Mouse (Mus musculus) B cell, adult 67 days (primary cell): ENCODE data around the gene Cdh4. TPM values are rescaled to one million over a fixed set of nuclear protein-coding genes. Genes with fewer than 3 reads are reported as not detected.

ENCODE experiments used
- total RNA-seq, 2 experiments: library from RNA; stranded (reverse); gene quantifications; 4 replicates each; pipeline ENCODE4 v1.2.4; 2023

Gene Cdh4
- not detected for total RNA-seq

GRCm38 (mm10) chr2:179442191-179442540 is at the start of gene Cdh4:
Cdh4 (plus strand) TSS chr2:179442431.

